Mouse (Mus musculus) layer of hippocampus, postnatal 36 days (tissue): ENCODE data around the gene H2-T22. TPM values are rescaled to one million over a fixed set of nuclear protein-coding genes. Genes with fewer than 3 reads are reported as not detected.
"Not testable (repeated sequence)": the region's sequence is repeated elsewhere in the genome, so short reads cannot be mapped to it uniquely, and the experiment has no call there.

Experiments
- DNase-seq, 2 experiments: peaks; one replicate each; pipeline ENCODE4 v3.0.0; 2022
- total RNA-seq, 2 experiments: library from RNA; stranded (reverse); gene quantifications; 2 replicates each; pipeline ENCODE4 v1.2.3; 2021

Gene H2-T22
- 10 to 100 TPM in 1 of 2 experiments, 1 to 10 TPM in 1; 9.0 to 11.0 TPM for total RNA-seq

GRCm38 (mm10) chr17:36042610-36043169, at the start of gene H2-T22, which contains the start of gene Gm6034:
Gene H2-T22, minus strand, starts transcription at chr17:36042747.
Gene Gm6034, plus strand, starts transcription at chr17:36042961.
- peak; percentile 66 to 68 for DNase-seq

GRCm38 (mm10) chr17:36091933-36092332, 49.4 kb upstream of the H2-T22 start:
- DNase-seq, result not testable (repeated sequence)

- not testable (repeated sequence) for DNase-seq
These were observed 43.4 kb upstream of the H2-T22 start for GRCm38 (mm10) chr17:36085976-36086375.

- no peak for DNase-seq
These were observed 41.4 kb upstream of the H2-T22 start for GRCm38 (mm10) chr17:36083870-36084451.

GRCm38 (mm10) chr17:36083266-36083869, 40.8 kb upstream of the H2-T22 start:
- no peak for DNase-seq

GRCm38 (mm10) chr17:36082519-36083232, 40.1 kb upstream of the H2-T22 start:
- DNase-seq, result not testable (repeated sequence)

GRCm38 (mm10) chr17:36081901-36082300, 39.4 kb upstream of the H2-T22 start:
- not testable (repeated sequence) for DNase-seq

- peak; percentile 80 to 83 for DNase-seq
These were observed 18.3 kb upstream of the H2-T22 start for GRCm38 (mm10) chr17:36060829-36061228.

- DNase-seq, result not testable (repeated sequence)
These were observed 15.8 kb upstream of the H2-T22 start, which contains the start of gene Gm11127 for GRCm38 (mm10) chr17:36058362-36058761. Gene Gm11127, minus strand, starts transcription at chr17:36058371.

GRCm38 (mm10) chr17:36057927-36058326, 15.4 kb upstream of the H2-T22 start:
- DNase-seq, result not testable (repeated sequence)

GRCm38 (mm10) chr17:36043286-36043685, 739 bp upstream of the H2-T22 start:
- DNase-seq, result no peak

GRCm38 (mm10) chr17:36042055-36042454, 492 bp downstream of the H2-T22 start:
- DNase-seq, result peak; percentile 12 to 16

- DNase-seq, result not testable (repeated sequence)
These were observed 1.9 kb downstream of the H2-T22 start for GRCm38 (mm10) chr17:36040604-36041003.

GRCm38 (mm10) chr17:36036126-36036525, 6.4 kb downstream of the H2-T22 start:
- not testable (repeated sequence) for DNase-seq

- peak in 1 of 2 experiments; percentile 51 for DNase-seq
These were observed 7.4 kb downstream of the H2-T22 start for GRCm38 (mm10) chr17:36035010-36035638.

- DNase-seq, result not testable (repeated sequence)
These were observed 8.0 kb downstream of the H2-T22 start for GRCm38 (mm10) chr17:36034524-36034923.

GRCm38 (mm10) chr17:36032351-36032875, 10.1 kb downstream of the H2-T22 start, which contains the start of gene H2-T23:
Gene H2-T23, minus strand, starts transcription at chr17:36032855.
- DNase-seq, result not testable (repeated sequence)

- peak; percentile 36 to 40 for DNase-seq
These were observed 10.8 kb downstream of the H2-T22 start for GRCm38 (mm10) chr17:36031583-36032331.

GRCm38 (mm10) chr17:36030703-36031582, 11.6 kb downstream of the H2-T22 start:
- DNase-seq, result not testable (repeated sequence)

GRCm38 (mm10) chr17:36030046-36030702, 12.4 kb downstream of the H2-T22 start:
- not testable (repeated sequence) for DNase-seq
